Mouse (Mus musculus) C2C12 (cell line): ENCODE data around the gene Axl. TPM values are rescaled to one million over a fixed set of nuclear protein-coding genes. Genes with fewer than 3 reads are reported as not detected.

ENCODE experiments used
- H3K27me3 ChIP-seq: one replicate; pipeline ENCODE4 v1.6.1; 2011; ENCODE audit not compliant: control insufficient read depth, insufficient read depth, insufficient read length
- H3K36me3 ChIP-seq: one replicate; pipeline ENCODE4 v1.6.1; 2011; ENCODE audit not compliant: control insufficient read depth, insufficient read depth
- H3K4me3 ChIP-seq: one replicate; pipeline ENCODE4 v1.5.1; 2011; ENCODE audit warnings: mild to moderate bottlenecking, control low read depth; ENCODE audit not compliant: poor library complexity, insufficient read depth, severe bottlenecking
- H3K79me2 ChIP-seq: one replicate; pipeline ENCODE4 v1.6.1; 2011; ENCODE audit not compliant: control insufficient read depth, insufficient read depth
- H3K79me3 ChIP-seq: one replicate; pipeline ENCODE4 v1.6.1; 2011; ENCODE audit warnings: low read depth, control low read depth
- H3ac ChIP-seq: one replicate; pipeline ENCODE3; 2011; ENCODE audit warnings: low read depth; ENCODE audit not compliant: control insufficient read depth, insufficient read length
- CEBPB ChIP-seq: IDR thresholded peaks from one replicate; pipeline ENCODE4 v1.6.1; 2011; ENCODE audit warnings: low read depth, mild to moderate bottlenecking, control low read depth, moderate library complexity
- CTCF ChIP-seq: IDR thresholded peaks from one replicate; pipeline ENCODE4 v1.5.1; 2011; ENCODE audit not compliant: control insufficient read depth, insufficient read depth, insufficient read length
- FOSL1 ChIP-seq: IDR thresholded peaks from one replicate; pipeline ENCODE4 v1.8.0; 2011; ENCODE audit warnings: mild to moderate bottlenecking, low read length; ENCODE audit not compliant: poor library complexity, insufficient read depth, severe bottlenecking
- MAX ChIP-seq: IDR thresholded peaks from one replicate; pipeline ENCODE4 v1.6.1; 2011; ENCODE audit warnings: mild to moderate bottlenecking, control low read depth
- MYOD1 ChIP-seq: IDR thresholded peaks from one replicate; pipeline ENCODE4 v1.6.1; 2011; ENCODE audit warnings: low read depth; ENCODE audit not compliant: control insufficient read depth, insufficient read length
- MYOG ChIP-seq: IDR thresholded peaks from one replicate; pipeline ENCODE4 v1.6.1; 2011; ENCODE audit not compliant: control insufficient read depth, insufficient read length; ENCODE audit errors: extremely low read depth
- USF1 ChIP-seq: IDR thresholded peaks from one replicate; pipeline ENCODE4 v1.6.1; 2011; ENCODE audit warnings: low read depth, mild to moderate bottlenecking, control low read depth, moderate library complexity
- polyA plus RNA-seq: library from polyadenylated mRNA; unstranded; fragments of >200 nt; fragmentation: generic; extraction: Trizol; gene quantifications from one replicate; pipeline ENCODE4 v1.2.1, GENCODE M21; 2012; ENCODE audit warnings: missing spikeins

Gene Axl
- polyA plus RNA-seq, 1 experiment, result 270 TPM

DNA sequence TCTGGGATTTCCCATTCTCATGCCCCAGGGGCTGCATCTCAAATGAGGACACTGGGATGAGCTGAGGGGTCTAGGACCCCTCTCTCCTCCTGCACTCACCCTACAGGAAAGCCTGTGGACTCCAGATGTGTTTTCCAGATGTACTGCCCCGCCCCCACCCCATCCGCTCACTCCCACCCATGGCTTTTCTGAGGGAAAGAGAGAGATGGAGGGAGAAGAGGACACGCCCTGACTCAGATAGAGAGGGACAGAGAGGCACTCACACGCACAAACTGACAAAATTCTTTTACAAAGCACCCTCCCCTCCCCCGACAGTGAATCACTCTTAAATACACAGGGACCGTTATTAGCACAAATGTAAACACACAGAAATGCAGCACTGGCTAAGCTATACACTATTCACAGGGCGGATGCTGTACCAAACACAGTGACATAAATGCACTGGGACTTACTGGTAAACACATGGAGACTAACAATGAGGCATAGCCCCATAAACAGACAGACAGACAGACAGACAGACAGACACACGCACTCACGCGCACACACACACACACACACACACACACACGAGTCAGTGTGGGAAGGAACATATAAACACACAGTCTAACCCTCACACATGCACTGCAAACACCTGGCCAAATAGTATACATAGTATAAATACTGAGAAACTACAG, 6.4 kb downstream of the Axl start:
- Histone ChIP-seq H3K79me3 (peaks cover 31% of the 10 kb centered on the region), H3K79me2 (peaks cover 65% of the 10 kb centered on the region), H3K27me3 (no peaks in the 10 kb centered on the region), H3K4me3 (no peak overlapping the region), H3ac (peak overlapping the region; percentile 64), H3K36me3 (peaks cover 58% of the 10 kb centered on the region)
- TF ChIP-seq CEBPB (no peak), MAX (no peak), MYOG (no peak), USF1 (no peak), CTCF (no peak), FOSL1 (no peak), MYOD1 (no peak)

DNA sequence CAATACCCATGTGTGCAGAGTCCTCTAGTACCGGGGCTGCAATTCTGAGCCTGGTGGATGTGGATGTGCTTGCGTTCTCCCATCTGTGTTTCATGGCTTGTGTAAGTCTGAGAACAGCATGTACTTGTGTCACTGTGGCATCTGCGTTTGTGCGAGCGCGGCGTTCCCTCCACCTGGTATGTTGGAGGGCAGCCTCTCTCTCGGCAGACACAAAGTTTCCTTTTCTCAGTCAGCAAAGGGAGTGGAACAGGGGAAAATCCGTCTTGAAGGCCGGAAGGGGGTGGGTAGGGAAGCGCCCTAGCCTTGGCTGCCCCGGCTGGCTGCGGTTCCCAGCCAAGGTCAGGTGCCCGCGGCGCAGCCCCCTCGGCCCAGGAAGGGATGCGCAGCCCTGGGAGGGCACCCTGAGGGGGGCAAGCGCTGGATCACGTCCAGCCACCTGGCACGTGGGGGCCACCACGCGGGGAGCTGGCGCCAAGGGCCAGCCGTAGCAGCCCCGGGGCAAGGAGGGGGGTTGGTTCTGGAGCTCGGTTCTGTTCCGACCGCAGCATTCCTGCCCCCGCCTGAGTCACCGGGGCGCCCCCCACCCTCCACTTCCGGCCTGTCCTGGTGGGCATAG, 7.1 kb downstream of the Axl start:
- Histone ChIP-seq H3K79me2 (peaks cover 64% of the 10 kb centered on the region), H3K27me3 (no peaks in the 10 kb centered on the region), H3K79me3 (peaks cover 27% of the 10 kb centered on the region), H3K4me3 (no peak overlapping the region), H3ac (peak overlapping the region; percentile 63), H3K36me3 (peaks cover 57% of the 10 kb centered on the region)
- TF ChIP-seq FOSL1 (peak; percentile 19), MYOD1 (peak; percentile 70), USF1 (peak; percentile 43), MYOG (no peak), MAX (no peak), CEBPB (no peak)

DNA sequence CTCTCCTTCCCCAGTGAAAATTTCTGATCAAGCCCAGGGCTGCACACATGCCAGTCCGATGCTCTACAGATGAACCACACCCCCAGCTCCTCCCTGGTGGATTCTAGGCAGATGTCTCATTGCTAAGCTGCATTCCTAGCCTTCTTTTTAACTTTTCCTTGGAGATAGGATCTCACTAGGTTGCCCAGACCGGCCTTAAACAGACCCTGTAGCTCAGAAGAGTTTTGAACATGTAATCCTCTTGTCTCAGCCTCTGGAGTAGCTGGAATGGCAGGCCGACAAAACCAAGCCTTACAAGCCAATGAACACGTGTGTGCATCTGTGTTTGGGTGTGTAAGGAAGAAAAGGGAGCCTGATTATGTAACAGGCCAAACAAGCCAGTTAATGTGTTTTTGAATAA, 7.8 kb downstream of the Axl start:
- Histone ChIP-seq H3K4me3 (no peak overlapping the region), H3K27me3 (no peaks in the 10 kb centered on the region), H3ac (peak overlapping the region; percentile 63), H3K36me3 (peaks cover 63% of the 10 kb centered on the region), H3K79me3 (peaks cover 23% of the 10 kb centered on the region), H3K79me2 (peaks cover 63% of the 10 kb centered on the region)
- TF ChIP-seq CTCF (no peak), FOSL1 (no peak)

DNA sequence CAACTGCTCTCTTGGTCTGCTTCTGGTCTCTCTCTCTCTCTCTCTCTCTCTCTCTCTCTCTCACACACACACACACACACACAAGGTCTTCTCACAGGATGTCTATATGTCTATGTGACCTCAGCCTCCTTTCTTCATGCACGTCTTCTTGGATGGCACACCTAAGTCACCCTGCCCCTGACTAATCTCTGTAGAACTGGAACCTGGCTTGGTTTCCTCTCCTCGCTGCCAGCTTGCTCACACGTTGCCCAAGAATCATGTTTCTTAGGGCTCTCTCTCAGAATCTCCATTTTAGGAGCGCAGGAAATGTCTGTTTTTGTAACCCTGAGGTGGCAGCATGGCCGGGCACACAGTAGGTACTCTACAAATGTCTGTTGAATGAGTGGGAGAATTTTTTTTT, 8.5 kb downstream of the Axl start:
- Histone ChIP-seq H3K36me3 (peaks cover 65% of the 10 kb centered on the region), H3K27me3 (no peaks in the 10 kb centered on the region), H3ac (no peak overlapping the region), H3K4me3 (no peak overlapping the region), H3K79me2 (peaks cover 61% of the 10 kb centered on the region), H3K79me3 (peaks cover 21% of the 10 kb centered on the region)
- TF ChIP-seq MYOD1, result no peak
- no peak for TF ChIP-seq MAX
- no peak for TF ChIP-seq FOSL1
- no peak for TF ChIP-seq USF1
- no peak for TF ChIP-seq CTCF
- no peak for TF ChIP-seq CEBPB
- TF ChIP-seq MYOG, result no peak

DNA sequence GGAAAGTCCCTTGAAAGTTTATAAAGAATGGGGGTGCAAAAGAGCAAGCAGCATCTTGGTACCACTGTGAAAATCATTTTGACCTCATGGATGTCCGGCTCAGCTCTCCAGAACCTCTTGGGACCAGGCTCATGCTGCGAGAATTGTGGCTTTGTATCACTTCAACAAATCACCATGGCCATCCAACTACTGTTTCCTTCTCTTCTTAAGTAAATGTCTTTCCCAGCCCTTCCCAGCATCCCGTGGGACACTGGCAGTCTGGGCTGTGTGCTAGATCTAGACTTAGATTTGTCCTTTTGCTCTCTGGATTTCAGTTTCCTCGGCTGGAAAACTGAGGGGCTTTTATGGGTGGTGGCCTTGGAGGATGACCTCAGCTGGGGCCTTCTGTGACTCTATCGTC, 20.3 kb downstream of the Axl start:
- Histone ChIP-seq H3K79me3 (peaks cover 11% of the 10 kb centered on the region), H3K79me2 (peaks cover 52% of the 10 kb centered on the region), H3K36me3 (peaks cover 100% of the 10 kb centered on the region), H3K27me3 (no peaks in the 10 kb centered on the region), H3ac (no peak overlapping the region), H3K4me3 (no peak overlapping the region)
- TF ChIP-seq CEBPB (no peak), FOSL1 (no peak), MAX (no peak)

DNA sequence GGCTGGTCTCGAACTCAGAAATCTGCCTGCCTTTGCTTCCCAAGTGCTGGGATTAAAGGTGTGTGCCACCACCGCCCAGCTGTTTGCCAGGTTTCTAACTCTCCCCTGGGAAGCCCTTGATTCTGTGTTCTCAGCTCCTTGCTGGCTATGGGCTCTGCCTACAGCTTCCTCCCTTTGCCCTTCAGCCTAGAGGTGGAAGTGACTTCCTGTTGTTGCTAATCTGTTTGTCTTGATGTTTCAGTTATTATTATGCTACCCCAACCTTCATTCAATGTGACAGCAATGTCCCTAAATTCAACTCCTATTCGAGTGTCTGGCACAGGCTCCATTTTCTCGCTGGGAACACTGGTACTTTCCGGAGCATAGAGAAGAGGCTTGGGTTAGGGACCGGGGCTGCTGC, 22.4 kb downstream of the Axl start:
- H3ac ChIP-seq, result no peak overlapping the region
- no peaks in the 10 kb centered on the region for H3K27me3 ChIP-seq
- peaks cover 8% of the 10 kb centered on the region for H3K79me3 ChIP-seq
- H3K79me2 ChIP-seq, result peaks cover 34% of the 10 kb centered on the region
- TF ChIP-seq FOSL1, result no peak
- no peak for TF ChIP-seq MYOG
- TF ChIP-seq MAX, result no peak
- no peak for TF ChIP-seq MYOD1
- no peak for TF ChIP-seq CEBPB
- TF ChIP-seq CTCF, result no peak
- no peak for TF ChIP-seq USF1
- H3K36me3 ChIP-seq, result peaks cover 99% of the 10 kb centered on the region
- H3K4me3 ChIP-seq, result no peak overlapping the region
